Mouse (Mus musculus) frontal cortex, postnatal 10 days (tissue): Measurements from ENCODE around the gene Dmrtc1c2.
"Not testable (repeated sequence)": the region's sequence is repeated elsewhere in the genome, so short reads cannot be mapped to it uniquely, and the experiment has no call there.

Experiments used
- DNase-seq, 2 experiments: peaks; one replicate each; pipeline ENCODE4 v3.0.0; 2022; ENCODE audit warnings: low spot score in 2 of 2, mixed read lengths in 1 of 2

The Dmrtc1c2 gene

DNA sequence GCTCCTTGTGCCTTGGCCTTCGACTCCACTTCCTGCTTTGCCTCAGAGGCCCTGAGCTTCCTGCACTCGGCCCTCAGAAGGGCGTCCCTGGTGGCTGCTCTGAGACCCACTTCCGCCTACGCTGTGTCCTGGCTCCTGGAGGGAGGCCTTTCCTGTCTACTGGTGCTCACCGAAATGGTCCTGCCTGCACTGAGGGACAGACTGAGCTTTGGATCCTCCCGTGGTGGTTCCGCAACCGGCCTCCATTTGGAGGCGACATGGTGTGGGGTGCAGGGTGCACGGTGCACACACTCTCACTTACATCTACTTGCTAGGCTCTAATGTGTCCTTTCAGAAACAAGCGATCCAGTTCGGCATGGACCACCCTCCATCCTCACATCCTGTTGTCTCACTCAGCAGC, at the start of gene Dmrtc1c2:
Gene Dmrtc1c2 (minus strand): TSS at position 101 of the 400 bp plus-strand sequence.
- DNase-seq = not testable (repeated sequence)

DNA sequence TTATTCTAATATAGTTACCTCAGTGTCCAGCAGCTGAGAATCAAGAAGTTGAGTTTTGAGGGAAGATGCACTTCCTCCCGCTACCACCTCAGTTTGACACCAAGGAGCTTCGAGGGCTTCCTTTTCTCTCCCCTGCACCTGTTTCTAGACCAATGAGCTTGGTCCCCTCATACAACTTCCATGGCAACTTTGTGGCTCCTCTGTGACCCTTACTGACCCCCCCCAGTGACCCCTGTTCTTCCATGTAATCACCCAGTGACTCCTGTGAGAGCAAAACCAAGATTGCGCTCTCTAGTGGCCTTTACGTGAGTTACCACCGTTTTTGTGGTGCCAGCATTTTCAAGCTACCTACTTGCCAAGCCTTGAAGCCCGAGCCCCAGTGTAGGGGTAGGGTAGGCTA, 13.5 kb upstream of the Dmrtc1c2 start, which contains the start of gene 1700031F05Rik:
Gene 1700031F05Rik (minus strand): TSS at position 101 of the 400 bp plus-strand sequence.
- no peak for DNase-seq

DNA sequence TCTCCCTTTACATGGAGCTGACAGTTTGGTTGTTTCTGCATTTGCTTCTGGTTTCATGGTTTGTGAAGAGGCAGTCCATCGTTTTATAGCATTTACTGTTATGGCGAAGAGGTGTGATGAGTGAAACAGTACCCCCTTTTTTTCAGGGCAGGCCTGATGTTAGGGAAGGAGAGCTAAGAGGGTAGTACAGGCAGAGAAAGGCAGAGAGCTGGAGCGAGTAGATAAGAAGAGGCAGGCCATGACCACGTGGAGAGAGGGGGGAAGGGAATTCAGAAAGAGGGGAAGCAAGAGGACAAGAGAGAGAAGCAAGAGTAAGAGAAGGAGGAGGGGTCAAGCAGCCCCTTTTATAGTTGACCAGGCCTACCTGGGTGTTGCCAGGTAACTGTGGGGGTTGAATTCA, 42.1 kb downstream of the Dmrtc1c2 start:
- no peak for DNase-seq

DNA sequence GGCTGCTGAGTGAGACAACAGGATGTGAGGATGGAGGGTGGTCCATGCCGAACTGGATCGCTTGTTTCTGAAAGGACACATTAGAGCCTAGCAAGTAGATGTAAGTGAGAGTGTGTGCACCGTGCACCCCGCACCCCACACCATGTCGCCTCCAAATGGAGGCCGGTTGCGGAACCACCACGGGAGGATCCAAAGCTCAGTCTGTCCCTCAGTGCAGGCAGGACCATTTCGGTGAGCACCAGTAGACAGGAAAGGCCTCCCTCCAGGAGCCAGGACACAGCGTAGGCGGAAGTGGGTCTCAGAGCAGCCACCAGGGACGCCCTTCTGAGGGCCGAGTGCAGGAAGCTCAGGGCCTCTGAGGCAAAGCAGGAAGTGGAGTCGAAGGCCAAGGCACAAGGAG, 51.8 kb downstream of the Dmrtc1c2 start, which contains the start of gene Dmrtc1c1:
Gene Dmrtc1c1 (plus strand): TSS at position 301 of the 400 bp plus-strand sequence.
- DNase-seq = not testable (repeated sequence)
